In genomic region chr14:106219293-106219797, GRCm38 (mm10) we compare ENCODE assay signal across 26 mouse cellular contexts.
DNase-seq lines count a peak whose midpoint lies in the region; ATAC-seq and TF ChIP-seq lines count a peak whose summit lies in the region.
"Had no signal": no experiment of that assay in that cellular context is flagged by ENCODE, and none has a peak within 500 bp of the region (broad histone marks: within the 10 kb centered on the region; RNA-seq: fewer than 3 reads in every experiment).

No protein-coding gene starts in this region.

- peak; percentile 86 for DNase-seq in heart, adult 11 months
- DNase-seq in heart, embryonic 10.5 days (ENCODE audit: low spot score) = no peak
- peak; percentile 18 to 24 for DNase-seq in heart, postnatal 10 days
- no peak for DNase-seq in heart, postnatal 36 days
- no peak for DNase-seq in kidney, postnatal 0 days (ENCODE audit: low spot score)
- DNase-seq in stomach, postnatal 0 days (ENCODE audit: low spot score) = no peak
- no peak for DNase-seq in layer of hippocampus, adult 2 months (ENCODE audit: low spot score in 2 of 2)
- DNase-seq: adrenal gland, postnatal 25 days; B cell, adult 2 months; cerebellum, adult 11-12 months; cerebellum, postnatal 10 days; forebrain, postnatal 0 days; kidney, adult 11 months; kidney, postnatal 25 days; liver, postnatal 0 days; right cerebral cortex, postnatal 4 days had no signal

- TF ChIP-seq CTCF in kidney, postnatal 0 days (IDR thresholded peaks at IDR 0.05; ENCODE audit: low read depth) = peak; percentile 18; the same call in 1 of the 2 replicates
- peak; percentile 59 for TF ChIP-seq CTCF in stomach, postnatal 0 days (IDR thresholded peaks at IDR 0.05; ENCODE audit: low read depth)
- TF ChIP-seq CTCF in layer of hippocampus, adult 2 months (conservative IDR thresholded peaks at IDR 0.05) = no peak

- no peak overlapping the region for H3K9ac ChIP-seq in kidney, postnatal 0 days (ENCODE audit: low read depth, low read length)
- H3K9ac ChIP-seq in kidney, embryonic 15.5 days = no peak overlapping the region
- H3K9ac ChIP-seq in stomach, postnatal 0 days (ENCODE audit: low read length) = no peak overlapping the region
- H3K9ac ChIP-seq: embryonic facial prominence, embryonic 15.5 days; forebrain, embryonic 12.5 days; forebrain, postnatal 0 days; limb, embryonic 13.5 days; liver, embryonic 12.5 days; liver, postnatal 0 days; midbrain, embryonic 13.5 days; neural tube, embryonic 13.5 days had no signal

- H3K4me1 ChIP-seq in heart, embryonic 10.5 days = no peaks in the 10 kb centered on the region
- no peaks in the 10 kb centered on the region for H3K4me1 ChIP-seq in kidney, postnatal 0 days (replicated peaks; ENCODE audit: insufficient read depth, low read length)
- H3K4me1 ChIP-seq in kidney, embryonic 15.5 days = no peaks in the 10 kb centered on the region
- H3K4me1 ChIP-seq in stomach, postnatal 0 days (replicated peaks; ENCODE audit: control insufficient read depth, insufficient read depth) = no peaks in the 10 kb centered on the region
- H3K4me1 ChIP-seq: embryonic facial prominence, embryonic 15.5 days; forebrain, embryonic 12.5 days; limb, embryonic 13.5 days; liver, embryonic 12.5 days; midbrain, embryonic 13.5 days; neural tube, embryonic 13.5 days had no signal

- H3K9me3 ChIP-seq in heart, embryonic 10.5 days = no peaks in the 10 kb centered on the region
- no peaks in the 10 kb centered on the region for H3K9me3 ChIP-seq in kidney, postnatal 0 days (replicated peaks; ENCODE audit: low read length)
- H3K9me3 ChIP-seq in kidney, embryonic 15.5 days (replicated peaks) = no peaks in the 10 kb centered on the region
- no peaks in the 10 kb centered on the region for H3K9me3 ChIP-seq in stomach, postnatal 0 days (ENCODE audit: control insufficient read depth, low read length)
- H3K9me3 ChIP-seq: embryonic facial prominence, embryonic 15.5 days; forebrain, embryonic 12.5 days; limb, embryonic 13.5 days; liver, embryonic 12.5 days; midbrain, embryonic 13.5 days; neural tube, embryonic 13.5 days had no signal

- H3K4me3 ChIP-seq in heart, embryonic 10.5 days = no peak overlapping the region
- no peak overlapping the region for H3K4me3 ChIP-seq in kidney, postnatal 0 days (replicated peaks; ENCODE audit: low read depth, low read length)
- H3K4me3 ChIP-seq in kidney, embryonic 15.5 days (replicated peaks) = no peak overlapping the region
- no peak overlapping the region for H3K4me3 ChIP-seq in stomach, postnatal 0 days (ENCODE audit: low read depth, low read length)
- no peak overlapping the region for H3K4me3 ChIP-seq in layer of hippocampus, adult 2 months
- H3K4me3 ChIP-seq: embryonic facial prominence, embryonic 15.5 days; forebrain, embryonic 12.5 days; left cerebral cortex, adult 2 months; limb, embryonic 13.5 days; liver, embryonic 12.5 days; midbrain, embryonic 13.5 days; neural tube, embryonic 13.5 days had no signal

- no peaks in the 10 kb centered on the region for H3K36me3 ChIP-seq in heart, embryonic 10.5 days
- H3K36me3 ChIP-seq in kidney, postnatal 0 days (ENCODE audit: insufficient read depth, low read length) = no peaks in the 10 kb centered on the region
- no peaks in the 10 kb centered on the region for H3K36me3 ChIP-seq in kidney, embryonic 15.5 days
- no peaks in the 10 kb centered on the region for H3K36me3 ChIP-seq in stomach, postnatal 0 days (ENCODE audit: control insufficient read depth, insufficient read depth, low read length)
- H3K36me3 ChIP-seq: embryonic facial prominence, embryonic 15.5 days; forebrain, embryonic 12.5 days; limb, embryonic 13.5 days; liver, embryonic 12.5 days; midbrain, embryonic 13.5 days; neural tube, embryonic 13.5 days had no signal

- H3K4me2 ChIP-seq in kidney, postnatal 0 days (ENCODE audit: low read length) = no peak overlapping the region
- H3K4me2 ChIP-seq in kidney, embryonic 15.5 days = no peak overlapping the region
- H3K4me2 ChIP-seq in stomach, postnatal 0 days (replicated peaks; ENCODE audit: low read depth) = no peak overlapping the region
- H3K4me2 ChIP-seq: embryonic facial prominence, embryonic 15.5 days; forebrain, embryonic 12.5 days; limb, embryonic 13.5 days; liver, embryonic 12.5 days; midbrain, embryonic 13.5 days; neural tube, embryonic 13.5 days had no signal

- H3K27me3 ChIP-seq in heart, embryonic 10.5 days (ENCODE audit: insufficient read depth, poor library complexity, severe bottlenecking) = no peaks in the 10 kb centered on the region
- H3K27me3 ChIP-seq in kidney, postnatal 0 days (ENCODE audit: insufficient read depth, low read length) = no peaks in the 10 kb centered on the region
- H3K27me3 ChIP-seq in kidney, embryonic 15.5 days = no peaks in the 10 kb centered on the region
- no peaks in the 10 kb centered on the region for H3K27me3 ChIP-seq in stomach, postnatal 0 days (ENCODE audit: control insufficient read depth, insufficient read depth, low read length)
- H3K27me3 ChIP-seq: embryonic facial prominence, embryonic 15.5 days; forebrain, embryonic 12.5 days; limb, embryonic 13.5 days; liver, embryonic 12.5 days; midbrain, embryonic 13.5 days; neural tube, embryonic 13.5 days had no signal

- 74% methylated on average over 5 of the region's 5 CpGs for WGBS in heart, embryonic 10.5 days
- 76% methylated on average over 5 of the region's 5 CpGs for WGBS in kidney, postnatal 0 days
- WGBS in kidney, embryonic 15.5 days = 83% methylated on average over 5 of the region's 5 CpGs
- 46% methylated on average over 5 of the region's 5 CpGs for WGBS in stomach, postnatal 0 days

- ATAC-seq in kidney, postnatal 0 days (replicated peaks; ENCODE audit: low FRiP score, low read depth) = no peak
- no peak for ATAC-seq in kidney, embryonic 15.5 days (replicated peaks; ENCODE audit: low FRiP score)
- no peak for ATAC-seq in stomach, postnatal 0 days (ENCODE audit: low FRiP score, low TSS enrichment)
- ATAC-seq: forebrain, postnatal 0 days; liver, embryonic 12.5 days; liver, postnatal 0 days; lung, postnatal 0 days; midbrain, embryonic 13.5 days had no signal

- no peak for TF ChIP-seq EP300 in stomach, postnatal 0 days (optimal IDR thresholded peaks at IDR 0.05)

- intact Hi-C loops in heart, postnatal 10 days (cut with DNase I) = no loop called here
- intact Hi-C loops in heart, postnatal 36 days (cut with DNase I) = loop anchor here (5.0 to 10.0 kb wide), 2 partner anchors 208 to 475 kb away; no protein-coding TSS in a partner anchor

- H3K27ac ChIP-seq in heart, embryonic 10.5 days = no peak overlapping the region
- H3K27ac ChIP-seq in kidney, postnatal 0 days = no peak overlapping the region
- no peak overlapping the region for H3K27ac ChIP-seq in kidney, embryonic 15.5 days
- H3K27ac ChIP-seq in stomach, postnatal 0 days (replicated peaks) = no peak overlapping the region
- H3K27ac ChIP-seq in layer of hippocampus, adult 2 months = no peak overlapping the region
- H3K27ac ChIP-seq: embryonic facial prominence, embryonic 15.5 days; forebrain, embryonic 12.5 days; left cerebral cortex, adult 2 months; limb, embryonic 13.5 days; liver, embryonic 12.5 days; macrophage; midbrain, embryonic 13.5 days; neural tube, embryonic 13.5 days had no signal

Comparison
In these comparisons a context has a peak if more than half of its experiments do, and no peak if none do; other contexts are left out.
1. DNase-seq: peak in heart, adult 11 months (single experiment) and heart, postnatal 10 days (2 of 2); none in heart, embryonic 10.5 days (single experiment), heart, postnatal 36 days (0 of 2), kidney, postnatal 0 days (single experiment), stomach, postnatal 0 days (single experiment) and layer of hippocampus, adult 2 months (0 of 2).